Mouse (Mus musculus) intestine, embryonic 16.5 days (tissue): ENCODE measurements at regions not wholly inside any gene's neighbourhood (a gene's known extent, or its start where the extent isn't known, plus 50 kb on each side); places are given as distances from the start of the nearest gene placed in this dataset.

Experiments used
- ATAC-seq: fragments of 200-750 bp; cut with Nextera tagmentation; 2 replicates; pipeline ENCODE4 v1.8.0; 2017; ENCODE audit warnings: moderate TSS enrichment, moderate library complexity
- H3K27ac ChIP-seq: fragments of 300-500 bp; sonication (generic); 2 replicates; pipeline ENCODE4 v1.5.1; 2014; ENCODE audit warnings: mild to moderate bottlenecking, low read length
- H3K27me3 ChIP-seq: fragments of 300-500 bp; sonication (generic); replicated peaks from 2 replicates; pipeline ENCODE4 v1.6.1; 2014; ENCODE audit warnings: low read length, control low read depth, mixed read lengths; ENCODE audit not compliant: control insufficient read depth, insufficient read depth
- H3K36me3 ChIP-seq: fragments of 300-500 bp; sonication (generic); 2 replicates; pipeline ENCODE4 v1.6.1; 2014; ENCODE audit warnings: low read length, control low read depth; ENCODE audit not compliant: control insufficient read depth, insufficient read depth
- H3K4me1 ChIP-seq: fragments of 300-500 bp; sonication (generic); 2 replicates; pipeline ENCODE4 v1.6.1; 2014; ENCODE audit warnings: low read length, control low read depth, mixed read lengths; ENCODE audit not compliant: control insufficient read depth, insufficient read depth
- H3K4me2 ChIP-seq: fragments of 300-500 bp; sonication (generic); 2 replicates; pipeline ENCODE4 v1.6.1; 2014; ENCODE audit warnings: low read depth, low read length, control low read depth
- H3K4me3 ChIP-seq: fragments of 300-500 bp; sonication (generic); 2 replicates; pipeline ENCODE4 v1.5.1; 2014; ENCODE audit warnings: mild to moderate bottlenecking, low read length
- H3K9ac ChIP-seq: fragments of 300-500 bp; sonication (generic); 2 replicates; pipeline ENCODE4 v1.6.1; 2014; ENCODE audit warnings: low read depth, low read length
- H3K9me3 ChIP-seq: fragments of 300-500 bp; sonication (generic); 2 replicates; pipeline ENCODE4 v1.6.1; 2016; ENCODE audit warnings: low read length, control low read depth; ENCODE audit not compliant: control insufficient read depth
- WGBS: fragments of 180-500 bp; shearing (Covaris S2); extraction: QIAGEN DNeasy Blood & Tissue Kit; methylation state at CpG from one replicate; pipeline ENCODE4 v1.1.7; 2014; 5-methylcytosine and 5-hydroxymethylcytosine counted together

- H3K27ac ChIP-seq = no peak overlapping the region
- no peaks in the 10 kb centered on the region for H3K36me3 ChIP-seq
- H3K4me1 ChIP-seq = peaks cover 13% of the 10 kb centered on the region; the same call in 1 of the 2 replicates
- no peaks in the 10 kb centered on the region for H3K27me3 ChIP-seq
- 64% methylated on average over 5 of the region's 5 CpGs for WGBS
- no peak overlapping the region for H3K4me2 ChIP-seq
- no peaks in the 10 kb centered on the region for H3K9me3 ChIP-seq
- no peak overlapping the region for H3K4me3 ChIP-seq
- no peak for ATAC-seq
- H3K9ac ChIP-seq = no peak overlapping the region
Measured at GRCm38 (mm10) chr4:33664474-33664822, 259.9 kb upstream of the Cnr1 start.

DNA sequence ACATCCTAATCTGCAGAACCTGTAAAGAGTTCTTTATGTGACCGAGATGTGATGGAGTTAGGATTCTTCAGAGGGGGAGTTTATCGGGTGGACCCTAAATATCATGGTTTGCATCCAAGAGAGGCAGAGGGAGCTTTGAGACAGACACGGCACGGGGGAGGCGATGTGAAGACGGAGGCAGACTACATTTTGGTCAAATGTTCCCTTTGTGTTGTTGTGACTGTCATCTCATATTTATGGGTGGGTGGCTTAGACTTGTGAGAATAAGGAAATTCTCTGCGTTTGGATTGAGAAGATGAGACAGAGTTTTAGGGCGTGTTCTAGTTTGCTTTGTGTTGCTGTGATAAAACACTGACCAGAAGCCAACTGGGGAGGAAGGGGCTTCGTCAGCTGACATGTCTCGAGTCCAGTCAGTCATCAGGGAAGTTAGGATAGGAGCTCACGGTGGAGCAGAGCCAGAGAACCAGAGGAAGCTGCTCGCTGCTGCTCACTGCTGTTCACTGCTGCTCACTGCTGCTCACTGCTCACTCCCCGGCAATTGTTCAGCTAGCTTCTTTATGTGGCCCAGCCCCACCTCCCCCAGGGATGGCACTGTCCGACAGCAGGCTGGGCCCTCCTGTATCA is 259.0 kb upstream of the Cnr1 start:
- ATAC-seq = no peak
- H3K4me1 ChIP-seq = peaks cover 10% of the 10 kb centered on the region; the same call in 1 of the 2 replicates
- no peaks in the 10 kb centered on the region for H3K27me3 ChIP-seq
- no peak overlapping the region for H3K27ac ChIP-seq
- H3K4me2 ChIP-seq = no peak overlapping the region
- no peaks in the 10 kb centered on the region for H3K36me3 ChIP-seq
- H3K9ac ChIP-seq = no peak overlapping the region
- H3K9me3 ChIP-seq = no peaks in the 10 kb centered on the region
- WGBS = 74% methylated on average over 14 of the region's 14 CpGs
- H3K4me3 ChIP-seq = no peak overlapping the region

- no peak overlapping the region for H3K4me2 ChIP-seq
- no peaks in the 10 kb centered on the region for H3K36me3 ChIP-seq
- WGBS = 82% methylated on average over 3 of the region's 3 CpGs
- no peak overlapping the region for H3K9ac ChIP-seq
- no peaks in the 10 kb centered on the region for H3K27me3 ChIP-seq
- no peak overlapping the region for H3K27ac ChIP-seq
- H3K9me3 ChIP-seq = no peaks in the 10 kb centered on the region
- H3K4me1 ChIP-seq = peaks cover 9% of the 10 kb centered on the region; the same call in 1 of the 2 replicates
- ATAC-seq = no peak
- H3K4me3 ChIP-seq = no peak overlapping the region
Measured at GRCm38 (mm10) chr4:33668431-33668830, 256.0 kb upstream of the Cnr1 start.

DNA sequence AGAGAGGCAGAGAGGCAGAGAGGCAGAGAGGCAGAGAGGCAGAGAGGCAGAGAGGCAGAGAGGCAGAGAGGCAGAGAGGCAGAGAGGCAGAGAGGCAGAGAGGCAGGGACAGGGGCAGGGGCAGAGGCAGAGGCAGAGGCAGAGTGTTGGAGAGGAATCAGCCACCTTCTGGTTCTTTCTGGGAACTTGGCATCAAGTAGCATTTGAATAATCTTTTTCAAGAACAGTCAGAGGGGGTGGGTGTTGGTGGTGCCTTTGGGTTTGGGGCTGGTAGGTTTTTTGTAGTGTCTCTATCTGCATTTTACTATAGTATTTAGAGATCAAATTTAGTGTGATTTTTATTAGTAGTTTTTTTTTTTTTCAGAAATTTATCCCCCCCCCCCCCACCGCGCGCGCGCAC is 249.3 kb upstream of the Cnr1 start:
- Histone ChIP-seq H3K9me3 (no peaks in the 10 kb centered on the region), H3K36me3 (no peaks in the 10 kb centered on the region), H3K27ac (no peak overlapping the region), H3K27me3 (no peaks in the 10 kb centered on the region), H3K4me3 (no peak overlapping the region), H3K4me2 (no peak overlapping the region), H3K9ac (no peak overlapping the region), H3K4me1 (no peaks in the 10 kb centered on the region)
- ATAC-seq = no peak
- WGBS = 100% methylated on average over 1 of the region's 5 CpGs

- ATAC-seq = no peak
- H3K27ac ChIP-seq = no peak overlapping the region
- H3K4me3 ChIP-seq = no peak overlapping the region
- H3K4me1 ChIP-seq = no peaks in the 10 kb centered on the region
- no peaks in the 10 kb centered on the region for H3K36me3 ChIP-seq
- H3K9me3 ChIP-seq = no peaks in the 10 kb centered on the region
- H3K27me3 ChIP-seq = no peaks in the 10 kb centered on the region
- 75% methylated on average over 3 of the region's 3 CpGs for WGBS
- H3K9ac ChIP-seq = no peak overlapping the region
- H3K4me2 ChIP-seq = no peak overlapping the region
Measured at GRCm38 (mm10) chr4:33679351-33679750, 245.0 kb upstream of the Cnr1 start.

- Histone ChIP-seq H3K36me3 (no peaks in the 10 kb centered on the region), H3K27ac (no peak overlapping the region), H3K4me2 (no peak overlapping the region), H3K9ac (no peak overlapping the region), H3K9me3 (no peaks in the 10 kb centered on the region), H3K4me1 (no peaks in the 10 kb centered on the region), H3K27me3 (no peaks in the 10 kb centered on the region), H3K4me3 (no peak overlapping the region)
- no peak for ATAC-seq
- 80% methylated on average over 8 of the region's 8 CpGs for WGBS
Measured at GRCm38 (mm10) chr4:33686135-33686534, 238.3 kb upstream of the Cnr1 start.

GRCm38 (mm10) chr4:33687434-33687833 is 237.0 kb upstream of the Cnr1 start:
- Histone ChIP-seq H3K4me3 (no peak overlapping the region), H3K27ac (no peak overlapping the region), H3K9ac (no peak overlapping the region), H3K36me3 (no peaks in the 10 kb centered on the region), H3K27me3 (no peaks in the 10 kb centered on the region), H3K4me1 (no peaks in the 10 kb centered on the region), H3K4me2 (no peak overlapping the region), H3K9me3 (no peaks in the 10 kb centered on the region)
- no peak for ATAC-seq
- 81% methylated on average over 7 of the region's 7 CpGs for WGBS

- H3K9me3 ChIP-seq = no peaks in the 10 kb centered on the region
- no peak for ATAC-seq
- H3K4me3 ChIP-seq = no peak overlapping the region
- H3K27me3 ChIP-seq = no peaks in the 10 kb centered on the region
- H3K27ac ChIP-seq = no peak overlapping the region
- no peaks in the 10 kb centered on the region for H3K36me3 ChIP-seq
- H3K4me2 ChIP-seq = no peak overlapping the region
- WGBS = 87% methylated on average over 4 of the region's 4 CpGs
- H3K4me1 ChIP-seq = no peaks in the 10 kb centered on the region
- H3K9ac ChIP-seq = no peak overlapping the region
Measured at GRCm38 (mm10) chr4:33693441-33693840, 231.0 kb upstream of the Cnr1 start.

- Histone ChIP-seq H3K36me3 (no peaks in the 10 kb centered on the region), H3K4me1 (no peaks in the 10 kb centered on the region), H3K4me2 (no peak overlapping the region), H3K4me3 (no peak overlapping the region), H3K27ac (no peak overlapping the region), H3K27me3 (no peaks in the 10 kb centered on the region), H3K9ac (no peak overlapping the region), H3K9me3 (no peaks in the 10 kb centered on the region)
- WGBS = 80% methylated on average over 8 of the region's 8 CpGs
- ATAC-seq = no peak
Measured at GRCm38 (mm10) chr4:33696969-33697368, 227.4 kb upstream of the Cnr1 start.

GRCm38 (mm10) chr4:33702028-33702666 is 222.2 kb upstream of the Cnr1 start:
- H3K4me2 ChIP-seq = no peak overlapping the region
- no peak overlapping the region for H3K9ac ChIP-seq
- no peaks in the 10 kb centered on the region for H3K4me1 ChIP-seq
- no peak overlapping the region for H3K4me3 ChIP-seq
- 77% methylated on average over 7 of the region's 7 CpGs for WGBS
- H3K9me3 ChIP-seq = no peaks in the 10 kb centered on the region
- no peaks in the 10 kb centered on the region for H3K27me3 ChIP-seq
- H3K27ac ChIP-seq = no peak overlapping the region
- ATAC-seq = no peak
- H3K36me3 ChIP-seq = no peaks in the 10 kb centered on the region
